Mouse (Mus musculus) Muller cell, postnatal 12 days (primary cell): ENCODE data around the gene Anapc2.

Experiments
- DNase-seq: peaks from one replicate; pipeline ENCODE4 v3.0.0-alpha.2; 2015; ENCODE audit errors: inconsistent ontology term

Anapc2 gene

GRCm38 (mm10) chr2:25303931-25304656, 31.8 kb downstream of the Anapc2 start:
- DNase-seq: no peak

GRCm38 (mm10) chr2:25304657-25305541, 32.6 kb downstream of the Anapc2 start:
- DNase-seq: peak; percentile 53

- DNase-seq: no peak
These were observed 33.5 kb downstream of the Anapc2 start for GRCm38 (mm10) chr2:25305587-25306359.

- DNase-seq: no peak
These were observed 37.9 kb downstream of the Anapc2 start for GRCm38 (mm10) chr2:25310180-25310579.

GRCm38 (mm10) chr2:25310969-25311368, 38.7 kb downstream of the Anapc2 start:
- no peak for DNase-seq

GRCm38 (mm10) chr2:25311491-25311891, 39.2 kb downstream of the Anapc2 start:
- no peak for DNase-seq

GRCm38 (mm10) chr2:25318119-25318966, 46.1 kb downstream of the Anapc2 start:
- no peak for DNase-seq

- peak; percentile 77 for DNase-seq
These were observed 46.9 kb downstream of the Anapc2 start, which contains the start of gene Grin1 for GRCm38 (mm10) chr2:25318971-25319773. Gene Grin1 (minus strand): TSS chr2:25319187.

- DNase-seq: no peak
These were observed 47.8 kb downstream of the Anapc2 start for GRCm38 (mm10) chr2:25320084-25320483.

- DNase-seq: no peak
These were observed 53.8 kb downstream of the Anapc2 start for GRCm38 (mm10) chr2:25326036-25326435.

GRCm38 (mm10) chr2:25328440-25328839, 56.2 kb downstream of the Anapc2 start:
- peak; percentile 6 for DNase-seq

GRCm38 (mm10) chr2:25331470-25331869, 59.2 kb downstream of the Anapc2 start:
- no peak for DNase-seq

- DNase-seq: peak; percentile 98
These were observed 60.2 kb downstream of the Anapc2 start, which contains the start of gene Man1b1 for GRCm38 (mm10) chr2:25332286-25333160. Gene Man1b1 (plus strand): TSS chr2:25332338.

GRCm38 (mm10) chr2:25333569-25333968, 61.3 kb downstream of the Anapc2 start:
- no peak for DNase-seq
